Mouse (Mus musculus): ENCODE measurements around the gene Nup107.

DNA sequence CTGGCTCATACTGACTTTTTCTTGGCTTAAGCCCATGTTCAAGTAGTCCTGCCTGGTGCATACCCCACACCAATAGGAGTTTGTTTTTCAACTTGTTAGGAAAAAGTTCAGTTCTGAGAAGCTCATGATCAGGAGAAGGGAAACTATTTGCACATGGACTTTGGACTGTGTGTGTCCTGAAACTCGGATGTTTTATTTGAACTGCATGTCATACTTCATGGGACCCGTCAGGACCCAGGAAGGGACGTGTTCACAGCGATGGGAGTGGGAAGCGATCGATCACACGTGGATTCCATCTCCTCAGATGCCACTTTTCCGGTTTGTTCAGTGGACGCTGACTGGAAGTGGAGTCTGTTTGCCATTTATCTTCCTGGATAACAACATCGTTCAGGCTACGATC lies 7.3 kb upstream of the Nup107 start:
- TF ChIP-seq POLR2A (IDR thresholded peaks at IDR 0.05; ENCODE audit: borderline replicate concordance, control insufficient read depth, low read depth, low read length) = no peak
- TF ChIP-seq CTCF (IDR thresholded peaks at IDR 0.05; ENCODE audit: control insufficient read depth, insufficient read depth, low read length) = no peak
